Mouse (Mus musculus) heart, adult 11 months (tissue): ENCODE data around the gene Hsd17b3.
"Not testable (repeated sequence)": the region's sequence is repeated elsewhere in the genome, so short reads cannot be mapped to it uniquely, and the experiment has no call there.

Experiments used
- DNase-seq: peaks from one replicate; pipeline ENCODE4 v3.0.0; 2022

The Hsd17b3 gene

DNA sequence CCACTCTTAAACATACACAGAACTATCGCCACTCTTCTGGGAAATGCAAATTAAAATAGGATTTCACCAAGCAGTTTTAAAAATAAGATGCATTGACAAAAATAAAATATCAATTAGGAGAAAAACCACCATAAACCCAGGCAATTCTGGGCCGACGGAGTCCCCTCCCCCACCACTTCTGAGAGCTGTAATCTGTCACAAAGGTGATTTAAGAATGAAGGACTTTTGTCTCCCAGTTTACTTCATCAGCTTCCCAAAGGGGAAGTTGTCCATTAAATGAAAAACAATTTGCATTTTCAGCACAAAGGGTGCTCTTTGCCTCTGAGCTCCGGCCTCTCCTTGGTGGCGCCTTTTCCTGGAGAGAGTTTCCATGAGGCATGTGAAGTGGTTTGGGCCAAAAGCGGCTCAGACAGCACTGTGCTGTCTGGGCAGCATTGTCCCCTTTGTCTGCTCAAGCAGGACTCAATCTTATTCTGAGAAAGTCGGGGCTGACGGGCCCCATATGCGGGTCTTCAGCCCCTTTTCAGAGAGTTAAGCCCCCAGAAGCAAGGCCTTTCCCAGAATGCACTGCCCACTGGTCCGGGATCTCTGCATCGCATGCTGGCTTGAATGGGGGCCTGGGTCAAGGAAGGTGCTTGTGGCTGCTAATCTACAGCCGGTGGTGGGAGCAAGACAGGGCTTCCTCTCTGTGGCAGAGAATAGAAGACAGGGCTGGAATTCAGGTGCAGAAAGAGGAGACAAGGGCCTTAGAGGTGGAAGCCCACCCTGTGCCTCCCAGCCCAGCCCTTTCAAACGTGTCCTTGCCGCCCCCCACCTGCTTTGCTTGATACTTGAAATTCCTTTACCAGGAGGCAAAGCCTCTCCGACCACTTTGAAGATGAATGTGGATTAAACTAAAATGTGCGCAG is 7.8 kb downstream of the Hsd17b3 start:
- no peak for DNase-seq

DNA sequence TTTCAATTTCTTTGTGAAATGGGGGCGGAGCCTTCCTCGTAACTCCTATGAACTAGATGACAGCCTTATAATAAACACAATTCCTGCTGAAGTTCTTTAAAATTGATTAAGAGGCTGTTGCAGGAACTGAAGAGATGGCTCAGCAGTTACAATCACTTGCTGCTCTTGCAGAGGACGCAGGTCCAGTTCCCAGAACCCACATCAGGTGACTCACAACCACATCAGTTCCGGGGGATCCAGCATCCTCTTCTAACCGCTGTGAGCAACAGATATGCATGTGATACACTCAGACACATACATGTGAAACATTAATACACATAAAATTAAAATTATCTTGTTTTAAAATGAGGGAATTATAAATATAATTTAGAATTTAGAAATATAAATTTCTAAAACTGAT is 11.4 kb downstream of the Hsd17b3 start:
- no peak for DNase-seq

GRCm38 (mm10) chr13:64076074-64076473 is 13.0 kb downstream of the Hsd17b3 start:
- DNase-seq, result no peak

DNA sequence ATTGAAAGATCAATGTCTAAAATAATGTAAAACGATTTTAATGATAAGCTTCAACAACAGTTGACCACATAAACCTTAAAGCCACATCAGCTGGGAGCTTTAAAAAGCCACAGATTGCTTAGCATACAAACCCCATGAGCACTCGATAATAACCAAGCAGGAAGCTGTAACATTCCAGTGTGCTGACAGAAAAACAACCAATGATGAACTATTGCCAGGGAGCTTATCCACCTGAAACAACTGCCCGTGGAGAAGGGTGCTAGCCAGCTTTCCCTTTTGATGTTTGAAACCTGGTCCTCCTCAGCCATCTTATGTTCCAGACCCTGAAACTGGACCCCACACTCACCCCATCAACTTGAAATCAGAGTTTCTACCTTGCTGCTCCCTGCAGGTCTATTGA is 22.4 kb downstream of the Hsd17b3 start:
- DNase-seq, result no peak

DNA sequence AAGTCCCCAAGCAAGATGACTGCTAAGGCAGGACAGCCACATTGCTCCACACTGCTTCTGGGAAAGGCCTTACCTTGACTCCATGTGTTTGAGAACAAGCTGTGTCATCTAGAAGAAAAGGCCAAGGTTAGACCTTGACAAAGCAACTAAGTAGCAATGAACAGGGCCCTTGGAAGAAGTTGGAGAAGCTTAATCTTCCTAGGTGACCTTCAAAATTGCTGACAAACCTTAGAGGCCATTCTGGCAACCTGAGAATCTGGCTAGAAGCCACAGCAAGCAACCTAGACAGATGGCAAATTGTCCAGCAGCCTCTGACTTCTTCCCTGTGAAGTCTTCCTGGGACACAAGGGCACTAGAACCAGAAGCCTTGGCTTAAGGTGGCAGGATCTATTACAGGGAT is 24.8 kb downstream of the Hsd17b3 start:
- DNase-seq, result no peak

GRCm38 (mm10) chr13:64060935-64061506 is 28.0 kb downstream of the Hsd17b3 start:
- no peak for DNase-seq

GRCm38 (mm10) chr13:64053959-64054358 is 35.1 kb downstream of the Hsd17b3 start:
- DNase-seq, result no peak

DNA sequence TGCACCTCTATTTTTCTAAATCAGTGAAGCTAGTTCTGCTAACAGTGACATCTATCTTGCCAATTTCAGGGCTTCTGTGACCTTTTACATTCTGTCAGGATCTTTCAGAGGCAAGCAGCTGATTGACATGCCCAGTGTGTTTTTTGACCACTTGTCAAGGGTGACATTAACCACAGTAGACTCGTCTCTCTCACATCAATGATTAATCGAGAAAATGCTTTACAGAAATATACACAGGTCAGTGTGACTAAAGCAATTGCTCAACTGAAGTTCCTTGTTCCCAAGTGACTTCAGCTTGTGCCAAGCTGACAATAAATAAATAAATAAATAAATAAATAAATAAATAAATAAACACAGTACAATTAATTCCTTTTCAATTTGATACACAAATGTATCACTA is 36.7 kb downstream of the Hsd17b3 start:
- not testable (repeated sequence) for DNase-seq

DNA sequence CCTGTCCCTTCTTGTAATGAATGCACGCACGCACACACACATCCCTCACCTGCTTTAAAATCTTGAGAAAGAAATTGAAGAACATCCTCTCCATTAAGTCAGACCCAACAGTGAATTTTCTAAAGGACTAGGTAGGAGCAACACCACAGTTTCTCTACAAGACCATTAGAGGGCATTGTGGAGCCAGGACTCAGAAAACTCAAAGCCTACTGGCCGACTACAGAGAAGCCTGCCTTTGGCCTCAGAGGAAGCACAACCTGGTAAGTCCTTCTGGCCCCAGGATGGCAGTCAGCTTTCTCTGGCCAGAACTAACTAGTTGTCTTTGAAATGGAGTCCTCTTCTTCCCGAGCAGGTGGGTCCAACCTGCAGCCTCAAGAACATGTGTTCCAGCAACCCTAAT is 38.1 kb downstream of the Hsd17b3 start:
- DNase-seq, result no peak

DNA sequence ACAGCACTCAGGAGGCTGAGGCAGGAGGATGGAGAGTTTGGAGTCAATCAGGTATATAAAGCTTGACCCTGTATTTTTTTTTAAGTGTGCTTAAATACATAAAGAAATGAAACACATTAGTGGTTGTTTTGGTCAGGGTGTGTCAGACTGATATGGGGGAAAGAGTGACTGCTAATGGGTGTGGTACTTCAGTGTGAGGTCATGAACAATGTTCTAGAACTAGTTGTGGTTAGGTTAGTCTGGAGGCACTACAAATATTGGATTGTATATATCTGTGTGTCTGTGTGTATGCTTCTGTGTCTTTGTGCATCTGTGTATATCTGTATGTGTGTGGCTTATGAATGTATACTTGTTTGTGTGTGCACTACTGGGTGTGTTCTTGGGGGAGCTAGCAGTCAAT is 39.5 kb downstream of the Hsd17b3 start:
- no peak for DNase-seq

GRCm38 (mm10) chr13:64048467-64048866 is 40.6 kb downstream of the Hsd17b3 start:
- DNase-seq, result no peak

DNA sequence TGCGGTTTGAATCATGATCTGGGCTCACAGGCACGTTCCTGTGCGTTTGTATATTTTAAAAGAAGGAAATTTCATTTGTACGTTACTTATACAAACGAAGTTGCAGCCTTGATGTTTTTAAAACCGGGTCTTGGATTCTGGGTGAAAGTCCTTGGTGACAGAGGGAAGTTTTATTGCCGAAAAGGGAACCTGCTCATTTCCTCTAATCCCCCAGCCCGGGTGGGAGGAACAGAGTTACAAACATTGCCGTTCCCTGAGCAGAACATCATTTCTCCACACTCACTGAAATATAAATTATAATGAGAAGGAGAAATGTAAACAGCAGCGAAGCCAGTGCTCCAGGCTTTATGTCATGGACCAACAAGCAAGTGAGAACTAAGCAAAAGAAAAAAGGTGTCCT is 49.1 kb downstream of the Hsd17b3 start:
- DNase-seq, result no peak

GRCm38 (mm10) chr13:64038114-64038513 is 50.9 kb downstream of the Hsd17b3 start:
- no peak for DNase-seq

- DNase-seq, result peak; percentile 90
Measured at GRCm38 (mm10) chr13:64036079-64037011, 52.7 kb downstream of the Hsd17b3 start.

- DNase-seq, result no peak
Measured at GRCm38 (mm10) chr13:64035036-64035435, 54.0 kb downstream of the Hsd17b3 start.

GRCm38 (mm10) chr13:64033921-64034320 is 55.1 kb downstream of the Hsd17b3 start:
- DNase-seq, result no peak

- DNase-seq, result no peak
Measured at GRCm38 (mm10) chr13:64033181-64033580, 55.8 kb downstream of the Hsd17b3 start.

- no peak for DNase-seq
Measured at GRCm38 (mm10) chr13:64031254-64031653, 57.8 kb downstream of the Hsd17b3 start.

GRCm38 (mm10) chr13:64030792-64031191 is 58.2 kb downstream of the Hsd17b3 start:
- DNase-seq, result no peak

GRCm38 (mm10) chr13:64024803-64025202 is 64.2 kb downstream of the Hsd17b3 start:
- no peak for DNase-seq

DNA sequence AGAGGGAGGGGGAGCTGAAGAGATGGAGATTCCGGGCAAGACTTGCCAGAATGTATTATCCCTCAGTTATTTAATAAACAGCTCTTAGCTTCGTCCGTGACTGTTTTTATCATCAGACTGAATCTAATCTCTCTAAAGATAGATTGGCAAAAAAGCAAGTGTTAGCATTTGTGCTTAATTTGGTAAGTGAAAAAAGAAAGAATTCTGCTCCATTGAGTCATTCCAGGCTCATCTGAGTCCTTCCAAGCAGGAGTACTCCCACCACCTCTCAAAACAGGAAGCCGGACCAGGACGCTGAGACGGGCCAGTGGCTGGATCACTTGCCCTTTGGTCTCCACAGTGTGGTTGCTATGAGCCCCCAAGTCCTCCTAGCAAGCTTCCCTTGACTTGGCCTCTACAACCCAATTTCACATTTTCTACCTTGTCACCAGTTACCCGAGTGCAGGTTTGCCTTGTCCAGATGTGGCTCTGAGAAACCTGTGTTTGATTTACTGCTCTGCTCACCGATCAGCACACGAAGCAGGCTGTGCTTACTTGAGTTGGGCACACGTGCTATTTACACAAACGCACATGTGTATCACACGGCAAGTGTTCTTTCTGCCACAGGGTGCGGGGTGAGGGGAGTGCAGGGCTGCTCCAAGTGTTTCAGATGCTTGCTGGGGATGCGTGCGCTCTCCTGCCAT is 66.1 kb downstream of the Hsd17b3 start:
- no peak for DNase-seq

- peak; percentile 96 for DNase-seq
Measured at GRCm38 (mm10) chr13:64020902-64021311, 68.1 kb downstream of the Hsd17b3 start.
